Mouse (Mus musculus) brown adipose tissue, adult 24 weeks (tissue): ENCODE data around the gene Rem1. TPM values are rescaled to one million over a fixed set of nuclear protein-coding genes. Genes with fewer than 3 reads are reported as not detected.

ENCODE experiments used
- H3K27ac ChIP-seq: fragments of 200-500 bp; replicated peaks from 2 replicates; pipeline ENCODE4 v1.5.1; 2012; ENCODE audit warnings: low read depth, mild to moderate bottlenecking, low read length
- H3K4me1 ChIP-seq: fragments of 200-500 bp; 2 replicates; pipeline ENCODE4 v1.6.1; 2012; ENCODE audit warnings: low read length, mixed read lengths; ENCODE audit not compliant: control insufficient read depth, insufficient read depth, insufficient read length
- H3K4me3 ChIP-seq: fragments of 200-500 bp; 2 replicates; pipeline ENCODE4 v1.5.1; 2012; ENCODE audit warnings: low read depth, mild to moderate bottlenecking, low read length, moderate library complexity; ENCODE audit not compliant: insufficient read depth
- polyA plus RNA-seq: library from polyadenylated mRNA; stranded (reverse); fragments of >200 nt; gene quantifications from 2 replicates; pipeline ENCODE4 v1.2.4, GENCODE M21; 2012; ENCODE audit not compliant: missing spikeins, insufficient read depth, insufficient read length

Gene Rem1
- polyA plus RNA-seq, 1 experiment = 1.2 TPM

DNA sequence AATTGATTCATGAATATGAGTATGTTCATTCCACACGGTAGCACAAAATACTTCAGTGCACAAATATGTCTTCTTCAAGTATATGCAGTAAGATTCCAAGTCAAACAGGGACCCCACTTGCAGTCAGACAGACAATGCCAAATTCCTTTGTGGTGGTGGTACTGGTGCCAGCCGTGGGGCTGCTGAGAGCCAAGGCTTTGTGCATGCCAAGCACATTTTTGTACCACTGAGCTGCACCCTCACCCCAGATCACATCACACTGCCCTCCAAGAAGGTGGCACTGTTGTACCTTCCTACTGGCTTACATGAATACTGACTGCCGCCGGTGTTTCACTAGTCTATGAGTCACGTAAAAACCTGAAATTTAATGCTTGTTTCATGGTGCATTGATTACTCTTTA lies 52.2 kb downstream of the Rem1 start:
- no peak overlapping the region for H3K4me3 ChIP-seq
- H3K4me1 ChIP-seq = peaks cover 2% of the 10 kb centered on the region; the same call in 1 of the 2 replicates
- no peak overlapping the region for H3K27ac ChIP-seq

- no peaks in the 10 kb centered on the region for H3K4me1 ChIP-seq
- H3K4me3 ChIP-seq = no peak overlapping the region
- no peak overlapping the region for H3K27ac ChIP-seq
These were observed 53.1 kb downstream of the Rem1 start for GRCm38 (mm10) chr2:152679701-152680355.

- Histone ChIP-seq H3K4me1 (no peaks in the 10 kb centered on the region), H3K4me3 (no peak overlapping the region), H3K27ac (no peak overlapping the region)
These were observed 56.3 kb downstream of the Rem1 start for GRCm38 (mm10) chr2:152683086-152683485.

Other genes with a start within 250 kb of the Rem1 start
- gene Sox12, start 228.9 kb upstream of the Rem1 start, polyA plus RNA-seq = 0.46 and 0.99 TPM in 2 replicates
- gene Zcchc3, start 211.9 kb upstream of the Rem1 start, polyA plus RNA-seq = 1.2 and 1.4 TPM in 2 replicates
- gene 6820408C15Rik, start 211.4 kb upstream of the Rem1 start, polyA plus RNA-seq = 0.71 and 0.79 TPM in 2 replicates
- gene Defb23, start 162.3 kb upstream of the Rem1 start, polyA plus RNA-seq = not detected in 2 replicates
- not detected in 2 replicates for gene Defb20, start 149.9 kb upstream of the Rem1 start, polyA plus RNA-seq
- not detected in 2 replicates for gene Defb22, start 136.8 kb upstream of the Rem1 start, polyA plus RNA-seq
- not detected in 2 replicates for gene Defb26, start 115.3 kb upstream of the Rem1 start, polyA plus RNA-seq
- not detected in 2 replicates for gene Defb28, start 108.7 kb upstream of the Rem1 start, polyA plus RNA-seq
- gene Defb29, start 86.9 kb upstream of the Rem1 start, polyA plus RNA-seq = not detected in 2 replicates
- not detected in 2 replicates for gene Gm17416, start 57.6 kb upstream of the Rem1 start, polyA plus RNA-seq
- gene Defb21, start 54.2 kb upstream of the Rem1 start, polyA plus RNA-seq = not detected in 2 replicates
- gene Defb19, start 46.6 kb upstream of the Rem1 start, polyA plus RNA-seq = not detected in 2 replicates
- not detected in 2 replicates for gene Defb45, start 27.6 kb upstream of the Rem1 start, polyA plus RNA-seq
- not detected in 2 replicates for gene Defb36, start 22.6 kb upstream of the Rem1 start, polyA plus RNA-seq
- gene Defb25, start 3.9 kb upstream of the Rem1 start, polyA plus RNA-seq = not detected in 2 replicates
- gene H13, start 42.5 kb downstream of the Rem1 start, polyA plus RNA-seq = 54.9 and 59.2 TPM in 2 replicates
- gene Mcts2, start 60.1 kb downstream of the Rem1 start, polyA plus RNA-seq = 42.0 and 42.5 TPM in 2 replicates
- gene Id1, start 109.3 kb downstream of the Rem1 start, polyA plus RNA-seq = 48.0 and 59.8 TPM in 2 replicates
- 6.3 and 8.7 TPM in 2 replicates for gene Cox4i2, start 127.2 kb downstream of the Rem1 start, polyA plus RNA-seq
- 22.5 and 23.5 TPM in 2 replicates for gene Bcl2l1, start 204.8 kb downstream of the Rem1 start, polyA plus RNA-seq
- gene Tpx2, start 221.0 kb downstream of the Rem1 start, polyA plus RNA-seq = not detected in 2 replicates